Mouse (Mus musculus): ENCODE measurements around the gene BC016579. TPM values are rescaled to one million over a fixed set of nuclear protein-coding genes. Genes with fewer than 3 reads are reported as not detected.

Gene BC016579
- not detected in 4 replicates for total RNA-seq (2023; ENCODE audit: inconsistent age)

GRCm38 (mm10) chr16:45653934-45654332 lies at the start of gene BC016579:
TSS of gene BC016579 (minus strand) at chr16:45654068.

GRCm38 (mm10) chr16:45693558-45693957 lies 39.7 kb upstream of the BC016579 start, which contains the start of gene Tmprss7:
TSS of gene Tmprss7 (minus strand) at chr16:45693658.

DNA sequence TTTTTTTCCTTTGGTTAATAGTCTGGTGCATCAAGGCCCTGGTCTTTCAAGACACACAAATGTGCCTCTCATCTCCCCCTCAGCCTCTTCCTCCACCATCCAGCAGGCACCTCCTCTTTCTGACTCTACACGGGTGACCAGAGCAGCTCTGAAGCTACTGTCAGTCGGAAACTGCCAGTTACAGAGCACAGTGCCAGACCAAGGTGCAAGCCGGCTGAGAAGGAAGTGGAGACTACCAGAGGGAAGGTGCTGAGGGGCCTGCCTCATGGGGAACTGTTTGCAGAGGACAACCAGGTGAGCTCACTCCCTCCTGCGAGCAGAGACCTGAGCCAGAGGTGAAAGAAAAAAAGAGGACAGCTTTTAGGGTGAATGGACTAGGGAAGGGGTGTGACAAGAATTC lies 43.6 kb downstream of the BC016579 start, which contains the start of gene Gcsam:
TSS of gene Gcsam (plus strand) at position 114 of the 400 bp plus-strand sequence.

Other genes with a start within 250 kb of the BC016579 start
- 44.8 to 64.0 TPM (median 54.7 TPM) in 4 replicates for gene Cd200, start 245.0 kb downstream of the BC016579 start, total RNA-seq (2023; ENCODE audit: inconsistent age)
- not detected in 4 replicates for gene Gm609, start 161.1 kb downstream of the BC016579 start, total RNA-seq (2023; ENCODE audit: inconsistent age)
- not detected in 4 replicates for gene Gm17783, start 122.0 kb downstream of the BC016579 start, total RNA-seq (2023; ENCODE audit: inconsistent age)
- 0.13 to 0.24 TPM in 2 of 4 replicates, not detected in the others for gene Slc9c1, start 118.8 kb downstream of the BC016579 start, total RNA-seq (2023; ENCODE audit: inconsistent age)
- 0.36 to 0.66 TPM (median 0.56 TPM) in 4 replicates for gene Gcsam, start 43.7 kb downstream of the BC016579 start, total RNA-seq (2023; ENCODE audit: inconsistent age)
- gene Tmprss7, start 39.6 kb upstream of the BC016579 start, total RNA-seq (2023; ENCODE audit: inconsistent age) = not detected in 4 replicates
- gene Tagln3, start 70.5 kb upstream of the BC016579 start, total RNA-seq (2023; ENCODE audit: inconsistent age) = not detected in 4 replicates
- gene Abhd10, start 88.9 kb upstream of the BC016579 start, total RNA-seq (2023; ENCODE audit: inconsistent age) = 31.6 to 40.2 TPM (median 33.8 TPM) in 4 replicates

Data from B cell, adult (primary cell).